Mouse (Mus musculus): ENCODE data around the gene Mapkap1.

The Mapkap1 gene

DNA sequence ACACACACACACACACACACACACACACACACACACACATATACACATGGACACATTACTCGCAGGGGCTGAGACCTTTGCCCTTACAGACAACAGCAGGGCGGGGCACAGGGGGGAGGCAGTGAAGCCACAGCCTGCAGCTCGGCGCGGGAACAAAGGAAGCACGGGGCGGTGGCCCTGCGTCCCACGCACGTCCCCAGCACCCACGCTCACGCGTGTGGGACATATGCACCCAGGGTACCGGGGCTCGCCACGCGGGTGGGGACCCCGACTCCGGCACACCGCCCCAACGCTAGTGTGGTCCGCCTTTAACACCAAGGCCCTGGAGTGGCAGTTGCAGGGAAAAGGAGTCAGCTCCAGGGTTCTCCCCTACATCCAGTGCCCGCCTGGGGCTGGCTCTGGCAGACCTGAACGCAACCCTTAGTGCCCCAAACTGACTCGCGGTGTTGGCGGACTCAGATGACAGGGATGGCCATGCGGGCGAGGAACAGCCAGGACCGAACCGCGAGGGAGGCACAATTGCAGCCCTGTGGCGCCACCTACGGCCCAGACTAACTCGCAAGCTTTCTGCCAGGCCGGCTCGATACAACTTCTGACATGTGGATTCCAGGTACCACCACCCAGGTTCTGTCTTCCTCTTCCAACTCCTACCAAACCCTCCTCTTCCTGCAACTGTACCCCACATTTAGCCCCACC, 232.5 kb downstream of the Mapkap1 start:
- DNase-seq, result peak; percentile 80 to 81

DNA sequence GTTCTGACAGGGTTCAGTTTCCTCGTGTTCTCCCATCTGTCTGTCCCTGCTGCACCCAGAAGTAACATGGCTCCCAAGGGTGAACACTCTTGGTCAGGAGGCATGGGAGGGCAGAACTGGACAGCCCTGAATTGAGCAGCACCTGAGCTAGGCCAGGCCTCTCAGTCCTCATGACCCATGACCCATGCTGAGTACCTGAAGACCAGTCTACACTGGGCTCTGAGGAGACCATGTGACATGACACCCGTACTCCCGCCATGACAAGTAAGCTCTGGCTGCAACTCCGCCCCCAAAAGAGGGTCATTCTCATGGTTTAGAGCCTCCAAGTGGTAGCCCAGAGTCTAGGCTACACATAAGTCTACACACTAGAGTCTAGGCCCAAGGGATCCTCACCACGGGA, 233.2 kb downstream of the Mapkap1 start:
- DNase-seq, result no peak

DNA sequence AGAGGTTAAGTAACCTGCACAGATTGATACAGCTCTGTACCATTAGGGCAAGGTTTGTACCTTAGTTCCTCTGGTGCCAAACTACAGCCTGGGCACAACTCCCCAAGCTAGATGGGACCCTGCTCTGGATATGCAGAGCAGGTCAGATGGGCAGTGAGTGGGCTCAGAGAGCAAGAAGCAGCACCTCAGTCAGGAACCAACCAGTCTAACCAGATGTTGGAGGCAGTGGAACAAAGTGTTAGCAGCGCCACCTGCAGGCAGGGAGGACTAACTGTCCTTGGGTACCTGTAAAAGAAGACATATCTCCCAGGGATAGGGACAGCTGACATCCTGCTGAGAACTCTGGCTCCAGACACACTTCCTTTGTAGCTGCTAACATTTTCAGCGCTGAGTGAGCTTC, 235.8 kb downstream of the Mapkap1 start:
- peak; percentile 89 for DNase-seq

DNA sequence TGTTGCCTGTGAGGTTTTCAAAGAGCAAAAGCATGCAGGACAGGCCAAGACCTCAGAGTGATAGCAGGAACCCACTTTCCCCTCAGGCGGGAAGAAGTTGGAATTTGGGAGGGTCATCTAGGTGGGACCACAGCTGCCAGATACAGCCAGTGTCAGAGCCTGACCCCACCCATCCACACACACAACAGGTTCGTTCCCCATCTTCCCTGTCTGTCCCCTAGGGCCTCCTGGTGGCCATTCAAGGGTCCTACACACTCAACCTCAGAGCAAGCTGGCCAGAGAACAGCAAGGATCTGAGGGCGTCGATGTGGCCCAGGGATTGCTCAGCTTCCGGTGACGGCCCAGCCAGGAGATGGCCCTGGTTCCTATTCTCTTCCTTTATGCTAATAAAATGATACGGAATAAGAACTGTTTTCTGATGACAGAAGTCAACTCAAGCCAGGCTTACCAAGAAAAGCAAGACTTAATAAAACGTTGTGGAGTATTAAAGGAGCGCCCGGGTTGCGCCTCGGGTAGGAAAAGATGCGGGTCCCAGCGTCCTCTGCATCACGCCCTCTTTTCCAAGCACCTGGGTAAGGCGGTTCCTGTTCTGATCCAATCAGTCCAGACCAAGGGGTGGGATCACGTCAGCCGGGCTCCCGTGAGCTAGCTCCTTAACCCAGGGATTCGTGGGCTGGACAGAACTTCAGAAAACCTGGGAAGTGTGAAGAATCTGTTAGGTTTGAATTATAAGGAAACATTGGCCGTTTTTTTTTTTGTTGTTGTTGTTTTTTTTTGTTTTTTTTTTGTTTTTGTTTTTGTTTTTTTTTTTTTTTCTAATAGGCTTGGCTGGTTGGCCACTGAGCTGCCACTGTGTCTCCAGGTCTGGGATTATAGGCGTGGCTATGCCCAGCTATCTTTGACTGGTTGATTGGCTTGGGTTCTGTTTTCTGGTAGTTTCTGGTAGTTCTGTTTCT, 238.3 kb downstream of the Mapkap1 start:
- peak; percentile 53 to 60 for DNase-seq

DNA sequence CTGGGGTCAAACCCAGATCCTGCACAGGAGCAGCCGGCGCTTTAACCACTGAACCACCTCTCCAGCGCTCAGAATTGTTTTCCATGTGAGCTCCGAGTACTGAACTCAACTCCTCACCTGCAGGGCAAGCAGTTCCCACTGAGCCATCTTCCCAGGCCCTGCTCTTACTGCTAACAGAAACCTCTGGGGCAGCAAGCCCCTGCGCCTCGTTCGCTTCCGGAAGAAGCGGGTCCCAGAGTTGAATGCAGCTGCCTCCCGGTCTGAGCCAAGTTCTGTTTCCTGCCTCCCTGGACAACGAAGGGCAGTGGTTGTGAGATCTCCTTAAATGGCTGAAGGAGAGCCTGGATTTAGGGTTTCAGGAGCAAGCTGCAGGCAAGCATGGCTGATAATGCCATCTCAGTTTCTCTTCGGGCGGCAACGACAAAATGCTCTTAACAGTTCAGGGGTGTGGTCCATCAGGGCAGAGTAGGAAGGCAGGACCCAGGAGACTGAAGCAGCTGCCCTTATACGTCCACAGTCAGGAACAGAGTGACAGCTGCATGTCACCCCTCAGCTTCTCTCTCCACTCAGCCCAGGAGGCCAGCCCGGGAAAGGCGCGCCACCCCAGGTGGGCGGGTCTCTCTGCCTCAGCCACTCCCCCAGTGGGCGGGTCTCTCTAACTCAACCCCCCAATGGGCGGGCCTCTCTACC, 239.4 kb downstream of the Mapkap1 start:
- peak; percentile 92 to 95 for DNase-seq

DNA sequence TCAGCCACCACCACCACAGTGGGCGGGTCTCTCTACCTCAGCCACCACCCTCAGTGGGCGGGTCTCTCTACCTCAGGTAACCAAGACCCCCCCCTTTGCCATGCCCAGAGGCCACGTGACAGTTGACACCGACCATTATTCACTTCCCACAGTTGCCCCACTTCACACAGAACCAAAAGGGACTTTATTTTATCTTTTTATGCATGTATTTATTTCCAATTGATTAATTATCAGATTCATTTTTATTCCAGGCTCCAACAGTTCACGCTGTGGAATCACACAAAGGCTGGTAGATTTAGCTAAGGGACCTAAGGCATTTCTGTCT, 239.9 kb downstream of the Mapkap1 start:
- no peak for DNase-seq

DNA sequence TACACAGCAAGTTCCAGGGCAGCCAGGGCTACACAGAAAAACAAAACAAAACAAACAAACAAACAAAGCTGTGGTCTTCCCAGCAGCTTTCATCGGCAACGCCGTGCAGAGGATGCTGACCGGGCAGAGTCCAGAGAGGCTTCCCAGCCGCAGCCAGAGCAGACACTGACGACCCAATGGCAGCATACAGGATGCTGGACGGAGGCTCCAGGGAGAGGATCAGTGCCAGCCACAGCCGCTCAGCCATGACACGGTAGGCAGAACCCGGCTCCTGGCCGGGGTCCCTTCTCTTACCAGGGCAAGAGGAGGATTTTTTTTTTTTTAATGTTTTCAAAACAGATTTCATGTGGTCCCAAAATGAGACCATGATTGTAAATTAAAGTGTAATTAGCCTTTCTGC, 240.8 kb downstream of the Mapkap1 start:
- no peak for DNase-seq

DNA sequence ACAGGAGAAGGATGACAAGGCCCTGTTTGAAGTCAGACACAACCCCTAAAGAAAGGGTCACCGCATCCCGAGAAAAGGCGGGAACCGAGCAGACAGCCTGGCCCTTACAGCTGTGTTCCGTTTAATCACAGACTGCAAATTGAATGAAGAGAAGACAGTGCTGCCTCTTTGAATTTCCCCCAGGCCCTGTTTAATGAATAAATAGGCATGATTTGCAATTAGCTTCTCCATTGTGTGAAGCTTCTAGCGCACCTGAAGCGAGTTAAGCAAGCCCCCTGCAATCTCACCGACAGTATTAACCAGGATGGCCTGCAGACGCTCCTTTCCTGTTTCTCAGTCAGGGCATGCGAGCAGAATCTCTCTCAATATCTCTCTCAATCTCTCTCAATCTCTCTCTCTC, 261.2 kb downstream of the Mapkap1 start:
- DNase-seq, result no peak

DNA sequence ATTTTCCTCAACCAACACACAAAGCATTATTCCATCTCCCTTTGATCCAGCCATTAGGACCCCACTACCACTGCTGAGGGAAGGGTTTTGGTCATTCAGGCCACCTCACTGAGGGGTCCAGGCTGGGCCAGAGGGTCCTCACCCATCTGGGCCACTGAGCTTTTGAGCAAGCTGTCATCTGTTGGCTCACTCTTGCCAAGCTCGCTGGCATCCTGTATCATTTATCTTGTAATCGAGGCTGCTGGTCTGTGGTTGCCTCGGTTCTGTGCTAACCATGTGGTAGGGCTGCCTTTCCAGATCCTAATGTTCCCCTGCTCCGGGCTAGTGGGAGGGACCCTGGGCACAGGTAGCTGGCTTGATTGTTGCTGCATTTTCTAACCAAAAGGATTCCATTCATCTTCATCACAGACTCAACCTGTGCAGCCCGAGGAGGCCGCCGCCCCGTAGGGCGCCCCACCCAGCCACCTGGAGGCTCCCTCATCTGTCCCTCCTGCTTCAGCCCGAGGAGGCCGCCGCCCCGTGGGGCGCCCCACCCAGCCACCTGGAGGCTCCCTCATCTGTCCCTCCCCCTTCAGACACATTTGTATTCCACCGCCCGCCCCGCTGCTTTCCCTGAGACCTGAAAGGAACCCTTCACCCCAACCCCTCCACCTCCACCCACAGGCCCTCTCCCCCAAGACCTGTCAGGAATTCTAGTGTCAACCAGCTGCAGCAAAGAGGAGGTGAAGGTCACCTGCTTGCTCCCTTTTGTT, 262.0 kb downstream of the Mapkap1 start:
- DNase-seq, result no peak

DNA sequence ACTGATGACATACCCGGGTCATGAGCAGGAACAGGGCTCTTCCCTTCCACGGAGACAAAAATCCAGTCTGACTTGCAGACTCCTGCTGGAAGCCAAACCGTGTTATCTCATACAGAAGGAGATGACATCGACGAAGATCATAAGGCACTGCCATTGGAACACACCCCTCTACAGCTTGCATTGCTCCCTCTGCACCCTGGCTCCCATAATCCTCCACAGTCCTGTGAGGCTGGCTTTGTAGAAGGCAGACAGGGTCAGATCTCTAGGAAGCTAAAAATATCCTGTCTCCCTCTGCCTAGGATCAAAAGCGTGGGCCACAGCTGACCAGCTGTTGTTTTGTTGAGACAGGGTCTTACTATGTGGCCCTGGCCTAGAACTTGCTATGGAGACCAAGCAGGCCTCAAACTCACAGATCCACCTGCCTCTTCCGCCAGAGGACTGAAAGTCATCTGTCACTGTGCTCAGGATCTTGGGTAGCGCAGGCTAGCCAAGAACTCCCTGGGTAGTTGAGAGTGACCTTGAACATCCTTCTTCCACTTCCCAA, 262.7 kb downstream of the Mapkap1 start:
- no peak for DNase-seq

DNA sequence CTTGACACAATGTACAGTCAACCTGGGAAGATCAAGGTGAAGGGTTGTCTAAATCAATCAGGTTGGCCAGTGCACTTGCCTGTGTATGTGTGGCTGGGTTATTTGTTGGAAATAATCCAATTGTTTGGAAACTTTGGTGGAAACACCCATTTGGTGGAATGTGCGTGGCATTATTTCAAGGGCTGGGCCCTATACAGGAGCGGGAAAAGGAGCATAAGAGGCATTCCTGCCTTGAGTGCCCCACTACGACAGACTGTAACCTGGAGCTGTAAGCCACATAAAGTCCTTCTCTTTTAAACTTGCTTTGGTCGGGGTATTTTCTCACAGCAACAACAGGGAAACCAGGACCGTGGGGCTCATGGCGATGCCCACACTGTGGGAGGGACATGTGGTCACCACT, 263.9 kb downstream of the Mapkap1 start:
- no peak for DNase-seq

DNA sequence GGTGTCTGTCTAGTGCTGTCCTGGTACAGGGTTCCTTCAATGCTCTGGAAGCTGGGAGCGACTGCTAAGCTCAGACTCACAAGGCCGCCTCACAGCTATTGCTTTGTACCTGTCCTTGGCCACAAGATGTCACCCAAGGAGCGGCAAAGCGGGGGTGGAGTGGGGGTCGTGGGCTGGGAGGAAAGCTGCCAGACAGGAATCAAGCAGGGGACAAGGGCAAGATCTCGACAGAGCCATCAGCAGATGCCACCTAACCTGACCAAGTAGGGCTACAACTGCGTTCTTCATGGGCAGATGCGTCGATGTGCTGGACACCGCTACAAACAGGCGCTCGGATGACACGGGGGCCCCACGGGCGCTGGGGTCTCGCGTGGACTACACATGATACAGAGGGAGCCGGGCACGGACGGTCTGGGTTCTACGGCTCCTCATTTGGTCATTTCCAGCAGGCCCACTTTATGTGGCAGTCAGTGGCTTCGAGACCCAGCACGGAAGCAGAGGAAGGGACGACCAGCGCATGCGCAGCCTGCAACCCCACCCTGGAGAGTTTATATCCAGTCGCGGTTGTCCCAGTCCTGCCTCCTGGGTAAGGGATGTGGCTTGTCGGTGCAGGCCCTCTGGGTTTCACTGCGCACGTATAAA, 264.9 kb downstream of the Mapkap1 start:
- DNase-seq, result peak; percentile 25 to 32

DNA sequence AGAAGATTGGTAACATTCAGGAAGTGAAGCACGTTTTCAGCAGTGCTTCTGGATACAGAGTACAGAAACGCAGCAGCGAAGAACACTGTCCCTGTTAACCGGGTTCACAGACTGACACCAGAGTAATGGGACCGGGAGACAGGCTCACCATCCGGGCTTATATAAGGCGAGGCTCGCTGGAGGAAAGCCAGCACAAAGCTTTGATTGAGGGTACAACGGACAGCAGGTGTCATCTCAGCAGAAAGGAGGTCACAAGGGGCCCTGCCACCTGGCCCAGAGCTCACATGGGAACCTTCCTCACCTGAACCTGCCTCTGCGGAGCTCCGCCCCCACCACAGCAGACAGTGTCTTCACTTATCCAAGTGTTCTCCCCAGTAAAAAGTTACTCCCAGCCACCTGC, 267.3 kb downstream of the Mapkap1 start:
- no peak for DNase-seq
